Mouse (Mus musculus): Measurements from ENCODE around the gene Avl9.
A peak's percentile ranks its signal among the peaks of the same experiment; 100 is the strongest.

Avl9 gene

GRCm38 (mm10) chr6:56789336-56789735 lies 74.6 kb downstream of the Avl9 start:
- DNase-seq (ENCODE audit: low read depth in 1 of 2, low spot score in 2 of 2) = no peak

GRCm38 (mm10) chr6:56794834-56795233 lies 80.1 kb downstream of the Avl9 start:
- DNase-seq (ENCODE audit: low read depth in 1 of 2, low spot score in 2 of 2) = no peak

- DNase-seq (ENCODE audit: low read depth in 1 of 2, low spot score in 2 of 2) = no peak
These were observed 81.5 kb downstream of the Avl9 start for GRCm38 (mm10) chr6:56796232-56796631.

- DNase-seq (ENCODE audit: low read depth in 1 of 2, low spot score in 2 of 2) = no peak
These were observed 82.0 kb downstream of the Avl9 start for GRCm38 (mm10) chr6:56796668-56797141.

GRCm38 (mm10) chr6:56797311-56798151 lies 82.8 kb downstream of the Avl9 start, which contains the start of gene Kbtbd2:
Kbtbd2 (minus strand) TSS chr6:56797813.
- DNase-seq (ENCODE audit: low read depth in 1 of 2, low spot score in 2 of 2) = peak; percentile 81 to 88

- DNase-seq (ENCODE audit: low read depth in 1 of 2, low spot score in 2 of 2) = peak in 1 of 2 experiments; percentile 2
These were observed 83.4 kb downstream of the Avl9 start for GRCm38 (mm10) chr6:56798152-56798465.

- no peak for DNase-seq (ENCODE audit: low read depth in 1 of 2, low spot score in 2 of 2)
These were observed 90.3 kb downstream of the Avl9 start for GRCm38 (mm10) chr6:56805026-56805425.

- DNase-seq (ENCODE audit: low read depth in 1 of 2, low spot score in 2 of 2) = no peak
These were observed 91.5 kb downstream of the Avl9 start for GRCm38 (mm10) chr6:56806195-56806594.

GRCm38 (mm10) chr6:56808656-56809055 lies 94.0 kb downstream of the Avl9 start:
- DNase-seq (ENCODE audit: low read depth in 1 of 2, low spot score in 2 of 2) = peak in 1 of 2 experiments; percentile 11

All from monocyte, adult 2 months (primary cell).